Mouse (Mus musculus) C2C12 (cell line): ENCODE data around the gene Tubb2b.

ENCODE experiments used
- CEBPB ChIP-seq: IDR thresholded peaks from one replicate; pipeline ENCODE4 v1.6.1; 2011; ENCODE audit warnings: low read depth, mild to moderate bottlenecking, control low read depth, moderate library complexity
- CTCF ChIP-seq: IDR thresholded peaks from one replicate; pipeline ENCODE4 v1.5.1; 2011; ENCODE audit not compliant: control insufficient read depth, insufficient read depth, insufficient read length
- FOSL1 ChIP-seq: IDR thresholded peaks from one replicate; pipeline ENCODE4 v1.8.0; 2011; ENCODE audit warnings: mild to moderate bottlenecking, low read length; ENCODE audit not compliant: poor library complexity, insufficient read depth, severe bottlenecking
- MAX ChIP-seq: IDR thresholded peaks from one replicate; pipeline ENCODE4 v1.6.1; 2011; ENCODE audit warnings: mild to moderate bottlenecking, control low read depth
- MYOD1 ChIP-seq: IDR thresholded peaks from one replicate; pipeline ENCODE4 v1.6.1; 2011; ENCODE audit warnings: low read depth; ENCODE audit not compliant: control insufficient read depth, insufficient read length
- MYOG ChIP-seq: IDR thresholded peaks from one replicate; pipeline ENCODE4 v1.6.1; 2011; ENCODE audit not compliant: control insufficient read depth, insufficient read length; ENCODE audit errors: extremely low read depth
- USF1 ChIP-seq: IDR thresholded peaks from one replicate; pipeline ENCODE4 v1.6.1; 2011; ENCODE audit warnings: low read depth, mild to moderate bottlenecking, control low read depth, moderate library complexity

GRCm38 (mm10) chr13:34111878-34112277, 18.4 kb downstream of the Tubb2b start:
- no peak for TF ChIP-seq CTCF
- no peak for TF ChIP-seq MAX
- TF ChIP-seq USF1 = no peak
- no peak for TF ChIP-seq MYOG
- TF ChIP-seq CEBPB = peak; percentile 52
- TF ChIP-seq FOSL1 = no peak
- TF ChIP-seq MYOD1 = peak; percentile 68
